Mouse (Mus musculus): ENCODE data around the gene Nqo2. TPM values are rescaled to one million over a fixed set of nuclear protein-coding genes. Genes with fewer than 3 reads are reported as not detected.

Gene Nqo2
- total RNA-seq, 1 experiment = 12.2 TPM

DNA sequence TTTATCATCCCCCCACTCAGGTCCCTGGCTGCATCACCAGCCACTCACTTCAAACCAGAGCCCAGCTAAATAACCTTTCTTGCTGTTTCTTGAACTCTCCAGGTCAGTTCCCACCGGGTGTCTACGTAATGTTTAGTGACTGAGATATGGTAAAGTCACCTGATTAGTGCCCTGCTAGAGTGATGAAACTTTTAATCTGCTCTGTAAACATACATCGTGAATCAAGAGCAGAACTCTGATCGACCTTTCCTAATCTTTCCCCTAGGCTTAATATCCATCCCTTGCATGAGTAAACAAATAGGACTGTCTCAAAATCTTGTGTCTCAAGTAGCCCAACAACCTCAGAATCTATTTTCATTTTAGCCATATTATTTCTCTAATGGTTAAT, 1.5 kb downstream of the Nqo2 start:
- no peak for DNase-seq (ENCODE audit: low read depth, low spot score)
- no peak overlapping the region for H3K27ac ChIP-seq (ENCODE audit: insufficient read depth, low read depth, low read length, poor library complexity, severe bottlenecking)
- H3K9ac ChIP-seq (ENCODE audit: insufficient read depth, low read depth, low read length, poor library complexity, severe bottlenecking) = peak overlapping the region; percentile 18; the same call in 1 of the 2 replicates
- H3K9me3 ChIP-seq (ENCODE audit: control insufficient read depth, insufficient read depth, low read depth, low read length) = no peaks in the 10 kb centered on the region
- peak overlapping the region in 1 of 2 experiments; percentile 77; a peak in 1 of 4 replicates for H3K4me3 ChIP-seq (ENCODE audit: insufficient read depth in 1 of 2, low read depth in 1 of 2, low read length in 2 of 2, poor library complexity in 1 of 2, severe bottlenecking in 1 of 2)
- TF ChIP-seq HCFC1 (IDR thresholded peaks at IDR 0.05; ENCODE audit: borderline replicate concordance, insufficient read depth, low read length) = no peak
- TF ChIP-seq CHD2 (IDR thresholded peaks at IDR 0.05; ENCODE audit: low read depth, low read length) = no peak
- no peak for TF ChIP-seq ZC3H11A (IDR thresholded peaks at IDR 0.05; ENCODE audit: borderline replicate concordance, low read depth, low read length)
- no peak for TF ChIP-seq MAFK (IDR thresholded peaks at IDR 0.05; ENCODE audit: insufficient read depth, low read depth, low read length)
- in situ Hi-C loops (cut with MboI; ENCODE audit: low sequenced_read_pairs in 2 of 2, unreplicated experiment in 2 of 2) = no loop called here
- peaks cover 0 to 14% of the 10 kb centered on the region in 2 experiments; a peak in 1 of 4 replicates for H3K4me1 ChIP-seq (ENCODE audit: control insufficient read depth in 2 of 2, insufficient read depth in 2 of 2, low read length in 2 of 2, poor library complexity in 1 of 2)
- no peaks in the 10 kb centered on the region for H3K36me3 ChIP-seq (ENCODE audit: control insufficient read depth, insufficient read depth, low read length, poor library complexity, severe bottlenecking)

DNA sequence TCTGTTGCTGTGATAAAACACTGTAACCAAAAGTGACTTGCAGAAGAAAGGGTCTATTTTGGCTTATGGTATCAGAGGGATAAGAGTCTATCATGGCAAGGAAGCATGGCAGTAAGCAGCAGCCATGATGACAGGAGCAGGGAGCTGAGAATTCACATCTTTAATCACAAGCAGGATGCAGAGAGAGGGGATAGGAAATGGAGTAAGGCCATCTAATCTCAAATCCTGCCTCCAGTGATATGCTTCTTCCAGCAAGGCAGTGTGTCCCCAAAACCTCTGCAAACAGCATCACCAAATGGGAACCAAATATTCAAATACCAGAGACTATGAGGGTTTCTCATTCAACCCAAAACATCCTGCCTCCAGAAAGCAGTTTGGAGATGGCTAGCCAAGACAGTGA, 2.1 kb downstream of the Nqo2 start:
- in situ Hi-C loops (cut with MboI; ENCODE audit: low sequenced_read_pairs in 2 of 2, unreplicated experiment in 2 of 2) = no loop called here

DNA sequence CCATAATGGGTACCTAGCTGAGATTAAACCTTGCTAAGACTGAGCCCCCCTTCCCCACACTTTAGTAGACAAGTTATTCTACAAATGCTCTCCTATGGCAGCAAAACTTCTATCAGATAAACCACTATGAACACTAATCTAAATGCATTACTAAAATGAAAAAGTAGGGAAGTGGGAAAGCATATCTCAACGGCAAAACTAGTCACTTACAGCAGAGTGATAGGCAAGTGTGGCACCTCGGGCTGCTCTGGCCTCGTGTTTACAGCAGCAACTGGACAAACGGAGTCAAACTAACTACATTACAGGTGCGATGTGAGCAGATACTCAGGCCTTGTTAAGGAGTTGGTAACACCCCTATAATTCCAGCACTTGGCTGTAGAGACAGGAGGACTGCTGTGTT, 25.1 kb downstream of the Nqo2 start:
- H3K27ac ChIP-seq (ENCODE audit: insufficient read depth, low read depth, low read length, poor library complexity, severe bottlenecking) = no peak overlapping the region; the same call in 1 of the 2 replicates
- TF ChIP-seq ZC3H11A (IDR thresholded peaks at IDR 0.05; ENCODE audit: borderline replicate concordance, low read depth, low read length) (no peak), CHD2 (IDR thresholded peaks at IDR 0.05; ENCODE audit: low read depth, low read length) (no peak), MAFK (IDR thresholded peaks at IDR 0.05; ENCODE audit: insufficient read depth, low read depth, low read length) (no peak), HCFC1 (IDR thresholded peaks at IDR 0.05; ENCODE audit: borderline replicate concordance, insufficient read depth, low read length) (no peak), ZNF384 (IDR thresholded peaks at IDR 0.05; ENCODE audit: low read depth, low read length) (no peak)
- H3K4me1 ChIP-seq (ENCODE audit: control insufficient read depth in 2 of 2, insufficient read depth in 2 of 2, low read length in 2 of 2, poor library complexity in 1 of 2) = peaks cover 5 to 6% of the 10 kb centered on the region in 2 experiments; a peak in 2 of 4 replicates
- no peak overlapping the region for H3K4me3 ChIP-seq (ENCODE audit: insufficient read depth in 1 of 2, low read depth in 1 of 2, low read length in 2 of 2, poor library complexity in 1 of 2, severe bottlenecking in 1 of 2)
- H3K9ac ChIP-seq (ENCODE audit: insufficient read depth, low read depth, low read length, poor library complexity, severe bottlenecking) = no peak overlapping the region
- H3K9me3 ChIP-seq (ENCODE audit: control insufficient read depth, insufficient read depth, low read depth, low read length) = no peaks in the 10 kb centered on the region
- no peak for DNase-seq (ENCODE audit: low read depth, low spot score)
- no peaks in the 10 kb centered on the region for H3K36me3 ChIP-seq (ENCODE audit: control insufficient read depth, insufficient read depth, low read length, poor library complexity, severe bottlenecking)
- in situ Hi-C loops (cut with MboI; ENCODE audit: low sequenced_read_pairs in 2 of 2, unreplicated experiment in 2 of 2) = no loop called here

More for the DNA sequence above, 2.1 kb downstream of the Nqo2 start:
- TF ChIP-seq MAFK (IDR thresholded peaks at IDR 0.05; ENCODE audit: insufficient read depth, low read depth, low read length) (no peak), HCFC1 (IDR thresholded peaks at IDR 0.05; ENCODE audit: borderline replicate concordance, insufficient read depth, low read length) (no peak), ZC3H11A (IDR thresholded peaks at IDR 0.05; ENCODE audit: borderline replicate concordance, low read depth, low read length) (no peak), ZNF384 (IDR thresholded peaks at IDR 0.05; ENCODE audit: low read depth, low read length) (no peak), CHD2 (IDR thresholded peaks at IDR 0.05; ENCODE audit: low read depth, low read length) (no peak)
- no peak overlapping the region for H3K4me3 ChIP-seq (ENCODE audit: insufficient read depth in 1 of 2, low read depth in 1 of 2, low read length in 2 of 2, poor library complexity in 1 of 2, severe bottlenecking in 1 of 2)
- no peak for DNase-seq (ENCODE audit: low read depth, low spot score)
- no peaks in the 10 kb centered on the region for H3K36me3 ChIP-seq (ENCODE audit: control insufficient read depth, insufficient read depth, low read length, poor library complexity, severe bottlenecking)
- no peak overlapping the region for H3K27ac ChIP-seq (ENCODE audit: insufficient read depth, low read depth, low read length, poor library complexity, severe bottlenecking)
- H3K9ac ChIP-seq (ENCODE audit: insufficient read depth, low read depth, low read length, poor library complexity, severe bottlenecking) = no peak overlapping the region
- peaks cover 0 to 14% of the 10 kb centered on the region in 2 experiments; a peak in 1 of 4 replicates for H3K4me1 ChIP-seq (ENCODE audit: control insufficient read depth in 2 of 2, insufficient read depth in 2 of 2, low read length in 2 of 2, poor library complexity in 1 of 2)
- no peaks in the 10 kb centered on the region for H3K9me3 ChIP-seq (ENCODE audit: control insufficient read depth, insufficient read depth, low read depth, low read length)

DNA sequence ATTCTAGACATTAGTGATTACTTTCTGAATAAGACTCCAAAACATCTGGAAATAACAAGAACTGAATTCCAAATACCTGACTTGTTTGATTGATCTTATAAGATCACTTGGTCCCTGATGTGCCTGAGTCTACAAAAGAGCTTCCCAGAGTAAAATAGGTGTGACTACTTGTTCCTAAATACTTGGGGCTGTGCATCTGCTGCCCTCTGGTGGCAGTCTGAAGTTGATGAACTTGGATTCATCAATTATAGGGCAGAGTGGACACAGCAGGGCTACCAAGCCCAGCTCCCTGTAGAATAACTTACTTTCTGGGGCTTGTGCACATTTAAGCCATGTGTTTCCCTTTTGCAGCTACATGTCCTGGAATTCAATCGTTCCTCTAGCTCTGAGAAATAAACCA, 30.7 kb downstream of the Nqo2 start:
- Histone ChIP-seq H3K4me3 (ENCODE audit: insufficient read depth in 1 of 2, low read depth in 1 of 2, low read length in 2 of 2, poor library complexity in 1 of 2, severe bottlenecking in 1 of 2) (no peak overlapping the region), H3K9me3 (ENCODE audit: control insufficient read depth, insufficient read depth, low read depth, low read length) (no peaks in the 10 kb centered on the region), H3K27ac (ENCODE audit: insufficient read depth, low read depth, low read length, poor library complexity, severe bottlenecking) (no peak overlapping the region), H3K4me1 (ENCODE audit: control insufficient read depth in 2 of 2, insufficient read depth in 2 of 2, low read length in 2 of 2, poor library complexity in 1 of 2) (0 out of 4 replicates have a peak, but pooled peaks cover 0 to 1% of the 10 kb centered on the region in 2 experiments), H3K9ac (ENCODE audit: insufficient read depth, low read depth, low read length, poor library complexity, severe bottlenecking) (no peak overlapping the region), H3K36me3 (ENCODE audit: control insufficient read depth, insufficient read depth, low read length, poor library complexity, severe bottlenecking) (no peaks in the 10 kb centered on the region)
- TF ChIP-seq HCFC1 (IDR thresholded peaks at IDR 0.05; ENCODE audit: borderline replicate concordance, insufficient read depth, low read length) = no peak
- peak; percentile 78 for TF ChIP-seq ZC3H11A (IDR thresholded peaks at IDR 0.05; ENCODE audit: borderline replicate concordance, low read depth, low read length)
- DNase-seq (ENCODE audit: low read depth, low spot score) = peak; percentile 82
- in situ Hi-C loops (cut with MboI; ENCODE audit: low sequenced_read_pairs in 2 of 2, unreplicated experiment in 2 of 2) = no loop called here
